Mouse (Mus musculus) embryonic facial prominence, embryonic 10.5 days (tissue): Measurements from ENCODE around the gene Kidins220. TPM values are rescaled to one million over a fixed set of nuclear protein-coding genes. Genes with fewer than 3 reads are reported as not detected.

Experiments
- polyA plus RNA-seq: library from polyadenylated mRNA; unstranded; fragments of >200 nt; fragmentation: Nextera tagmentation; extraction: Ambion mirVana; gene quantifications from 2 replicates; pipeline ENCODE4 v1.2.1, GENCODE M21; 2016

Kidins220 gene
- polyA plus RNA-seq, 1 experiment from 2014 or later: 19.0 TPM

Other genes with a start within 250 kb of the Kidins220 start
- gene Mboat2, start 144.0 kb upstream of the Kidins220 start, polyA plus RNA-seq: 45.0 and 45.7 TPM in 2 replicates
- gene Id2, start 122.2 kb downstream of the Kidins220 start, polyA plus RNA-seq: 400 and 403 TPM in 2 replicates